Mouse (Mus musculus) forebrain, embryonic 10.5 days (tissue): ENCODE measurements around the gene Cbx4. TPM values are rescaled to one million over a fixed set of nuclear protein-coding genes. Genes with fewer than 3 reads are reported as not detected.

Source experiments
- DNase-seq: peaks from one replicate; pipeline ENCODE4 v3.0.0-alpha.2; 2017; ENCODE audit warnings: low spot score; ENCODE audit errors: extremely low spot score
- H3K27ac ChIP-seq: fragments of 300-500 bp; sonication (generic); 2 replicates; pipeline ENCODE4 v1.5.1; 2016; ENCODE audit warnings: mild to moderate bottlenecking
- H3K27me3 ChIP-seq: fragments of 300-500 bp; sonication (generic); 2 replicates; pipeline ENCODE4 v1.6.1; 2016; ENCODE audit warnings: mild to moderate bottlenecking; ENCODE audit not compliant: poor library complexity, severe bottlenecking
- H3K36me3 ChIP-seq: fragments of 300-500 bp; sonication (generic); replicated peaks from 2 replicates; pipeline ENCODE4 v1.6.1; 2016; ENCODE audit warnings: mild to moderate bottlenecking, moderate library complexity
- H3K4me1 ChIP-seq: fragments of 300-500 bp; sonication (generic); 2 replicates; pipeline ENCODE4 v1.6.1; 2016
- H3K4me3 ChIP-seq: fragments of 300-500 bp; sonication (generic); 2 replicates; pipeline ENCODE4 v1.5.1; 2016; ENCODE audit warnings: mild to moderate bottlenecking, moderate library complexity
- H3K9me3 ChIP-seq: fragments of 300-500 bp; sonication (generic); 2 replicates; pipeline ENCODE4 v1.6.1; 2016; ENCODE audit warnings: mild to moderate bottlenecking, moderate library complexity
- WGBS: fragments of 180-500 bp; shearing (Covaris S2); methylation state at CpG from one replicate; pipeline ENCODE4 v1.1.7; 2016; 5-methylcytosine and 5-hydroxymethylcytosine counted together
- polyA plus RNA-seq: library from polyadenylated mRNA; unstranded; fragments of >200 nt; fragmentation: Nextera tagmentation; extraction: Ambion mirVana; gene quantifications from 2 replicates; pipeline ENCODE4 v1.2.1, GENCODE M21; 2016

Cbx4 gene
- polyA plus RNA-seq, 1 experiment from 2014 or later = 3.3 TPM

DNA sequence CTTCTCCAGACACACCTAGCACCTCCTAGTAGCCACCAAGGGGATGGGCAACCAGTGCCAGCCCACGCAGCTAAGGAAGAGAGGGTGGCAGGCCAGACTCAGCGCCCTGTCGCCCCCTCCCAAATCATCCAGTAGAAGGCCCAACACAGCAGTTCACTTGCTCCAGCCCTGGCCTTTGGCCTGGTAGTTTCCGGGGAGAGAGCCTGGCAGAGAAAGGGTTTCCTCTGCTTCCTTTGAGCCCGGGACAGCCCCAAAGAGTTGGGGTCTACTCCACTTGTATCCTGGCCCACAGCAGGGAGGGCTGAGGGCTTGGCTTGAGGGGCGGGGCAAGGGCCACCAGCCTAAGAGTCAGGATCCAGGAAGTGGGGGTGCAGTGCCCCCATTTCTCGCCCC lies 6.6 kb downstream of the Cbx4 start:
- Histone ChIP-seq H3K27me3 (peaks cover 100% of the 10 kb centered on the region), H3K4me3 (peak overlapping the region; percentile 34), H3K4me1 (peaks cover 67% of the 10 kb centered on the region), H3K27ac (peak overlapping the region; percentile 77), H3K9me3 (peaks cover 5% of the 10 kb centered on the region; the same call in 1 of the 2 replicates), H3K36me3 (peaks cover 15% of the 10 kb centered on the region; the same call in 1 of the 2 replicates)
- WGBS = 3% methylated on average over 7 of the region's 7 CpGs
- no peak for DNase-seq

DNA sequence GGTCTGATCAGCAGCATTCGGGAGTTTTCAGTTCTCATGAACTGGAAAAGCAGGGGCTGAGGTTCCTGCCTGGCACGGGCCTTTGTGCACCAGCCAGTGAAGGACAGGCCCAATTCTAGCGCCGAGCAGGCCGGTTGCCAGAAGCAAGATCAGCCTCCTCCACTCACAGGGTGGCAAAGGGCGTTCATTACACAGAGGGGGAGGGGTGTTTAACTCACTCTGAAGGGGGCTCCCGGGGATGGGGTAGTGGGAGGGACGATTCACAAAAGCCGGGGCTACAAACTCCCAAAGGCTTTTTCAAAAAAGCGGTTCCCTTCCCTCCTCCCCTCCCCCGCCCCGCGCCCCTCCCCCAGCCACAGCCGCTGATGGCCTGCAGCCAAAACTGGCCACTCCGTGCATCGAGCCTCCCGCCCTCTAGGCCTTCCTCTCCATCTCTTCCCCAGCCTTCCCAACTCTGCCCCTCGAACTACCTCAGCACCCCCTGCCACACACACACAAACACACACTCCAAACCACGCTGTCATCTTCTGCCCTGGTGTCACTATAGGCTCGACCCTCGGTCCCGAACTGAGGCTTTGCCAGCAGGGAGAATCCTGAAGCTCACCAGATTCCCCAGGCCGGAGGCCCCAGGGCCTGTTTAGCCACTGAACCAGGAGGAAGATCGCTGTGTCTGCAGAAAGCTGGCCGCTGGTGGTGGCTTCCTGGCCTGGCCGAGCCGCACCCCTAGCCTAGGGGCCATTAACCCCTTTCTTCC lies 7.2 kb downstream of the Cbx4 start:
- H3K27ac ChIP-seq = peak overlapping the region; percentile 77
- H3K9me3 ChIP-seq = peaks cover 5% of the 10 kb centered on the region; the same call in 1 of the 2 replicates
- DNase-seq = peak; percentile 67
- H3K4me3 ChIP-seq = peak overlapping the region; percentile 34
- H3K36me3 ChIP-seq = peaks cover 15% of the 10 kb centered on the region; the same call in 1 of the 2 replicates
- H3K27me3 ChIP-seq = peaks cover 100% of the 10 kb centered on the region
- whole genome bisulfite sequencing = 2% methylated on average over 24 of the region's 27 CpGs
- H3K4me1 ChIP-seq = peaks cover 65% of the 10 kb centered on the region

DNA sequence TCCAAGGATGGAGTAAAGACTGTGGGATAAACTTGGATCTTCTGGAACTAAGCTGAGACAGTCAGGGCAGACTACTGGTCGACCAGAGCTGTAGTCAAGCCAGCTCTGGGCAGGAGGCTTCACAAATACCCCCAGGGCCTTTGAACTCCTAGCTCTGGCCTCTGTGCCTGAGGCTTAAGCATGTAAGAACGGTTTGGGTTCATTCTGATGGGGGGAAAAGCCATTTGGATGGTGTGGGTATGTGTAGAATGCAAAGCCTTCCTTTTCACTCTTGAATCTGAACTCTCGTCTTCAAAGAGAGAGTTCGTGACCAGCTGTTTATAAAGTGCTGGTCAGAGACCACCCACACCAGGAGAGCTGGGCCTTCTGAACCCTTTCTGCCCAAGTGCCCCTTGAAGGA lies 8.3 kb downstream of the Cbx4 start:
- peak overlapping the region; percentile 34; the same call in 1 of the 2 replicates for H3K4me3 ChIP-seq
- peak overlapping the region; percentile 77; the same call in 1 of the 2 replicates for H3K27ac ChIP-seq
- peaks cover 15% of the 10 kb centered on the region; the same call in 1 of the 2 replicates for H3K36me3 ChIP-seq
- DNase-seq = no peak
- peaks cover 5% of the 10 kb centered on the region; the same call in 1 of the 2 replicates for H3K9me3 ChIP-seq
- WGBS = 77% methylated on average over 4 of the region's 4 CpGs
- H3K4me1 ChIP-seq = peaks cover 65% of the 10 kb centered on the region
- H3K27me3 ChIP-seq = peaks cover 100% of the 10 kb centered on the region

DNA sequence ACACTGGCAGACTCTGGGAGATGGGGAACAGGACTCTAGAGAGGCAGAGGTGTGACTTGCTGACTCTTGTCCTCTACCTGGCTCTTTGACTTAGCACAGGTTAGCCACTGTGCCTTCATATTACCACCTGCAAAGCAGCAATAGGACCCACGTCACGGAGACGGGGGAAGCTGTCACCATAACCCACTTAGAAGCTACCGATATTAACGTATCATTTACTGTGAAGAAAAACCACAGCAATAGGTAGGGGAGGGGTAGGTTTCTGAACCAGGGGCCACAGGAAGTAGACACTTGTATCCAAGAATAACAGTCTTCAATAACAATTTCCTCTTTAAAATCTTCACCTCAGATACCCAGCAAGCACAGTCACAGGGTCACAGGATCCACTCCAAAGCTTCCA lies 10.2 kb downstream of the Cbx4 start:
- H3K27ac ChIP-seq = no peak overlapping the region
- no peak overlapping the region for H3K4me3 ChIP-seq
- 94% methylated on average over 5 of the region's 5 CpGs for WGBS
- H3K27me3 ChIP-seq = peaks cover 100% of the 10 kb centered on the region
- H3K9me3 ChIP-seq = peaks cover 5% of the 10 kb centered on the region; the same call in 1 of the 2 replicates
- DNase-seq = no peak
- H3K36me3 ChIP-seq = peaks cover 4% of the 10 kb centered on the region; the same call in 1 of the 2 replicates
- H3K4me1 ChIP-seq = peaks cover 46% of the 10 kb centered on the region

DNA sequence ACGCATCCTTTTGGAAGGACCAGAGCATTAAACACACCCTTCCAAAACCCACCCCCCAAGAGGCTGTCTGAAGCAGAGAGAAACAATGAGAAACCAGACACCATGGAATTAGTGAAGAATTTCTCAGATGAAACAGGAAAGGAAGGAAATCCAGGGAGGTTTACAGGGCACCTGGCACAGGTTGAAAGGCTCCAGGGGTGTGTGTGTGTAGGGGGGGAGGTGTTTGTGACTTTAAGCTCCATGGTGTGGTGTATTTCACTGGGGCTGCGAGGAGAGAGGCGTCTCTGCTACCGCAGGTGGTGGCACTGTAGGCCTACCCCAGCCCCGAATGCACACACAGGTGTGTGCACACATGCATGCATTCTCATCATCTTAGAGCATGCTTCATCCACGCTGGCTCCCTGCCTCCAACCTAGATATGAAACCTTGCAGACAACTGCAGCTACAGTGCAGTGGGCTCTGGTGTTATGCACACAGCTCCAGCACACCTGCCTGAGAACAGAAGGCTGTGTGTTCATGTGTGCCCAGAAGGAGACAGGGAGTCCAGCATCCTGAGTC lies 12.1 kb downstream of the Cbx4 start:
- Histone ChIP-seq H3K9me3 (peaks cover 5% of the 10 kb centered on the region; the same call in 1 of the 2 replicates), H3K27me3 (peaks cover 82% of the 10 kb centered on the region), H3K4me1 (peaks cover 30% of the 10 kb centered on the region), H3K4me3 (no peak overlapping the region), H3K27ac (no peak overlapping the region), H3K36me3 (no peaks in the 10 kb centered on the region)
- no peak for DNase-seq
- 73% methylated on average over 6 of the region's 6 CpGs for WGBS

DNA sequence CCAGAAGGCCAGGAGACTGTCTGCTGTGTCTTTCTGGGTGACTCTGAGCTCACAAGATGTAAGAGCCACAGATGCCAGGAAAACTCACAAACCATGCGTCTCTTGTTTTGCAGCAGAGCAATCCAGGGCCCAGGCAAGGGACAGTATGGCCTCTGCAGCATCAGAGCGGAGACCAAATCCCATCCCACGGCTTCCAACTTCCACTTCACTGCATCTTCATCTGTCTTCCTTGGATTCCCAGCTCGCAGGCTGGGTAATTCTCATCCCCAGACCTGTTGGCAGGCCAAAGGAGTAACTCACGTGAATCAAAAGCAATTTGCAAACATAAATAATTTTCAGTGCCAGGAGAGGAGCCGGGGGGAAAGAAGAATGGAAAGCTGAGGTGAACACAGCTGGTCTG lies 13.0 kb downstream of the Cbx4 start:
- WGBS = 68% methylated on average over 6 of the region's 6 CpGs
- peaks cover 4% of the 10 kb centered on the region; the same call in 1 of the 2 replicates for H3K9me3 ChIP-seq

DNA sequence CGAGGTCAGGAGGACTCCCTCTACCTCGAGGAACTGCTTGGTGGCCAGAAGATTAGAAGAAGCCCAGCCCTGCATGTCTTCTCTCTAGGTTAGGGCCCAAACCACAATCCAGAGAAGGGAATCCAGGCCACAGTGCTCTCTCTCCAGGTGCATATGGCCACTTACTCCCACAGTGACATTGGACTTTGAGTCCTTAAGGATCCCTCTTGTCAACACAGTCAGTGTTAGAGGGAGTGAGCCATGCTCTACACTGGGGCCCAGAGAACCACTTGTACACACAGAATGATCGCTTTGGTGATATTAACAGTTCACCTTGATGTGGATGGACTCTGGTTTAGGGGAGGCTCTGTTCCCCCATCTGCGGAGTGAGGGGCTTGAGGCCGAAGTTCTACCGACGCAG lies 13.8 kb downstream of the Cbx4 start:
- WGBS = 88% methylated on average over 7 of the region's 7 CpGs
- Histone ChIP-seq H3K9me3 (no peaks in the 10 kb centered on the region; the same call in 1 of the 2 replicates), H3K27me3 (peaks cover 70% of the 10 kb centered on the region), H3K36me3 (no peaks in the 10 kb centered on the region), H3K4me1 (peaks cover 16% of the 10 kb centered on the region), H3K27ac (no peak overlapping the region), H3K4me3 (no peak overlapping the region)
- DNase-seq = no peak

More for the DNA sequence above, 13.0 kb downstream of the Cbx4 start:
- Histone ChIP-seq H3K27me3 (peaks cover 72% of the 10 kb centered on the region), H3K27ac (no peak overlapping the region), H3K4me3 (no peak overlapping the region), H3K4me1 (peaks cover 20% of the 10 kb centered on the region), H3K36me3 (no peaks in the 10 kb centered on the region)
- DNase-seq = no peak

DNA sequence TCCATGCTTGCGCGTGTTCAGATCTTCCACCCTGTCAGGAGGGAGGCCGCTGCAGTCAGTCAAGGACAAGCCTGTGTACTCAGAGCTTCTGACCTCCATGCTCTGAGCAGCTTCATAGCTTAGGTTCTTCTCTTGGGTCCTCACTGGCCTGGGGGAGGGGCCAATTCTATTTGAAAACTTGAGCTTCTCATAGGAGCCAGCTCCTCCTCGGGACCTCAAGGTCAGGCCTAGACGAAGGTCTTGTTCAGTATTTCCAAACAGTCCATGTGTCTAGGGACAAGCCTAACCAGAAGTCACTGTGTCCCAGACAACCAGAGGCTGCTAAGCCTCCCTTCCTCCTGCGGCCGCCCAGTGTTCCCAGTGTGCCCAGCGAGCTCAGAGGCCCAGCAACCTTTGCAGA lies 19.2 kb downstream of the Cbx4 start:
- Histone ChIP-seq H3K36me3 (no peaks in the 10 kb centered on the region), H3K4me1 (no peaks in the 10 kb centered on the region), H3K4me3 (no peak overlapping the region), H3K27me3 (peaks cover 69% of the 10 kb centered on the region), H3K27ac (no peak overlapping the region), H3K9me3 (peaks cover 3% of the 10 kb centered on the region)
- DNase-seq = no peak
- 81% methylated on average over 8 of the region's 8 CpGs for WGBS

DNA sequence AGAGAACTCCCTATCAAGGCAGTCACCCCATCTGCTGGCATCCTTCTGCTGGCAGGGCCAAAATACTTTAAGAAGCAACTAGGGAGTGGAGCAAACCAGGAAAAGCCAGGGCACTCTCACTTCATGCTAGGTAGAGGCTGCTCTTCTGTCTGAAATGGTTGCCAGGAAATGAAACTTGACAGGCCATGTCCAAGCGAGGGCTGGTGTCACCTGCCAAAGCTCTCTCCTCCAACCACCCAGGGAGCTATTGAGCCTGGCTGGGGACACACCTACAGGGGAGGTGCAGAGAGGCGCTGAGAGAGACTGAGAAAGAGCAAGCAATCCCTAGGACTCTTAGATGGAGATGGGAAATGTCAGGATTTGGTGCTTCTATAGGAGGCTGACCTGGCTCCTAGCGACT lies 26.8 kb downstream of the Cbx4 start:
- peaks cover 100% of the 10 kb centered on the region for H3K27me3 ChIP-seq
- no peak for DNase-seq
- H3K27ac ChIP-seq = no peak overlapping the region
- no peak overlapping the region for H3K4me3 ChIP-seq
- 8% methylated on average over 3 of the region's 3 CpGs for WGBS
- H3K9me3 ChIP-seq = peaks cover 3% of the 10 kb centered on the region; the same call in 1 of the 2 replicates
- H3K4me1 ChIP-seq = peaks cover 48% of the 10 kb centered on the region
- no peaks in the 10 kb centered on the region for H3K36me3 ChIP-seq

DNA sequence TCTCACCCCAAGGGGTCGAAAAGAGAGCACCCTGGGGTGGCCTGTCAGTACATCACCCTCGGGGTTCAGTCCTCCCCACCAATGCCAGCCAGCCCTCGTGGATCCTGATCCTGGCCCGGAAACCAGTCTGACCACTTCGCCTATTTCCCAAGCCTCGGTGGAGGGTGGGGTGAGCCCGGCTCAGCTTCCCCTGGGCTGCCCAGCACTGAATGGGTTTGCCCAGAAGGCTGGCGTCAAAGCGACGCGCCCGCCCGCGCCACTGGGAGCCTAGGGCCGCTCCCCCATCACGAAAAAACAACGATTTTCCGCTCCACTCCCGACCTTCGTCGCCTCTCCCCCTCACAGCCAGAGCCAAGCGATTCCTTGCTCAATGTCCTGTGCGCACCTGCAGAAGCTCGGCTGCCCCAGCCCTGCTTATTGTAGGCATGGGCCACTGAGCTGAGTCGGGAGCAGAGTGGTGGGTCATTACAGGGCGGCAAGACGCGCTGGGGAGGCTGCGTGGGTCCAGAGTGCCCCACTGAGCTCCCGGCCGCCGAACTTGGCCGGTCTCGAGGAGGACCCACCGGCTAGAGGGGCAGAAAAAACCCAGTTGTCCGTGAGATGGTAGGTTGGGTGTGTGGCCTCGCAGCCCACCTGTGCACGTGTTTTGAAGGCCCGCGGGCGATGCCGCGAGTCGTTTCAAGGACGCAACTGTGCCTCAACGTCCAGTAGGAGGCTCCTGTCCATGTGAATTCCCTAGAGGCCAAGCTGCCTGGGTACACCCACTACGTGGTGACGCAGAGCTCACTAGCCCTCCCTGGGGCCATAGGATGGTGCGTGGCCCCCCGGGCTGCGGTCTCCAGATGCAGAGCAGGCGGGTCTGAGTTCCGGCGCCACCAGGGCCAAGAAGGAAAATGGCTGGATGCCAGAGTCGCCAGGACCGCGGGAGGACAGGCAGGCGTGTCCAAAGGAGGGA lies 27.7 kb downstream of the Cbx4 start:
- Histone ChIP-seq H3K9me3 (peaks cover 3% of the 10 kb centered on the region; the same call in 1 of the 2 replicates), H3K36me3 (no peaks in the 10 kb centered on the region), H3K4me1 (peaks cover 57% of the 10 kb centered on the region), H3K4me3 (peak overlapping the region; percentile 59), H3K27me3 (peaks cover 100% of the 10 kb centered on the region), H3K27ac (peak overlapping the region; percentile 63)
- DNase-seq = peak; percentile 42
- WGBS = 2% methylated on average over 58 of the region's 58 CpGs

DNA sequence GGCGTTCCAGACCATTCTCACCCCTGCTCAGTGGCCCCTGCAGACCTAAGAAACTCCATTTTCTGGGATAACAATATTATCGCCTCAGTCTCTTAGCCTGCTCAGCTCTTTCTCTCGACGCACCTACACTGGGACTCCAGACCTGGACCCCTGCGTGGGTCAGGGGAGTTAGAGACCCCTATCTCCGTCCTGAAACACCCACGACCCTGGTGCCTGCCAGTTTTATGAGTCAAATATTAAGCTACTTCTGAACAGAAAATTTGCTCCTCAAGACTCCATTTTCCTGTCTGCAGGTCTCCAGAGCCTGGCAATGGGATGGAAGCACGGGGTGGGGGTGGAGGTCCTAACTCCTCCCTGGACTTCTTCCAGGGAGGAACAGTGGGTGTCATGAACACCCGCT lies 28.7 kb downstream of the Cbx4 start:
- Histone ChIP-seq H3K27ac (peak overlapping the region; percentile 93), H3K27me3 (peaks cover 100% of the 10 kb centered on the region), H3K36me3 (no peaks in the 10 kb centered on the region), H3K4me1 (peaks cover 67% of the 10 kb centered on the region), H3K9me3 (peaks cover 3% of the 10 kb centered on the region; the same call in 1 of the 2 replicates), H3K4me3 (peak overlapping the region; percentile 59)
- DNase-seq = peak; percentile 42
- under 1% methylated on average over 9 of the region's 9 CpGs for WGBS
